Mouse (Mus musculus) limb, embryonic 11.5 days (tissue): ENCODE data around the gene Acsl1. TPM values are rescaled to one million over a fixed set of nuclear protein-coding genes. Genes with fewer than 3 reads are reported as not detected.

Experiments
- ATAC-seq: fragments of 200-750 bp; cut with Nextera tagmentation; 2 replicates; pipeline ENCODE4 v1.8.0; 2017; ENCODE audit warnings: low read depth; ENCODE audit not compliant: insufficient number of reproducible peaks, low FRiP score, low TSS enrichment
- DNase-seq: peaks from one replicate; pipeline ENCODE4 v3.0.0-alpha.2; 2015; ENCODE audit warnings: low spot score
- H3K27ac ChIP-seq: fragments of 300-500 bp; sonication (generic); replicated peaks from 2 replicates; pipeline ENCODE4 v1.5.1; 2014; ENCODE audit warnings: low read depth, mild to moderate bottlenecking, low read length
- H3K27me3 ChIP-seq: fragments of 300-500 bp; sonication (generic); 2 replicates; pipeline ENCODE4 v1.6.1; 2014; ENCODE audit warnings: mild to moderate bottlenecking, low read length, mixed read lengths; ENCODE audit not compliant: control insufficient read depth, insufficient read depth
- H3K36me3 ChIP-seq: fragments of 300-500 bp; sonication (generic); 2 replicates; pipeline ENCODE4 v1.6.1; 2014; ENCODE audit warnings: mild to moderate bottlenecking, low read length, moderate library complexity, mixed read lengths; ENCODE audit not compliant: control insufficient read depth, insufficient read depth
- H3K4me1 ChIP-seq: fragments of 300-500 bp; sonication (generic); 2 replicates; pipeline ENCODE4 v1.6.1; 2014; ENCODE audit warnings: low read length, mixed read lengths; ENCODE audit not compliant: control insufficient read depth, insufficient read depth
- H3K4me2 ChIP-seq: fragments of 300-500 bp; sonication (generic); 2 replicates; pipeline ENCODE4 v1.6.1; 2014; ENCODE audit warnings: low read depth, mild to moderate bottlenecking, moderate library complexity; ENCODE audit not compliant: severe bottlenecking
- H3K4me3 ChIP-seq: fragments of 300-500 bp; sonication (generic); 2 replicates; pipeline ENCODE4 v1.5.1; 2014; ENCODE audit warnings: low read depth, low read length
- H3K9ac ChIP-seq: fragments of 300-500 bp; sonication (generic); 2 replicates; pipeline ENCODE4 v1.6.1; 2014; ENCODE audit warnings: mild to moderate bottlenecking, low read length
- H3K9me3 ChIP-seq: fragments of 300-500 bp; sonication (generic); 2 replicates; pipeline ENCODE4 v1.6.1; 2016; ENCODE audit warnings: low read length; ENCODE audit not compliant: control insufficient read depth
- WGBS: fragments of 180-500 bp; shearing (Covaris S2); extraction: QIAGEN DNeasy Blood & Tissue Kit; methylation state at CpG from one replicate; pipeline ENCODE4 v1.1.7; 2014; 5-methylcytosine and 5-hydroxymethylcytosine counted together
- polyA plus RNA-seq: library from polyadenylated mRNA; unstranded; fragments of >200 nt; fragmentation: Nextera tagmentation; extraction: Ambion mirVana; gene quantifications from 2 replicates; pipeline ENCODE4 v1.2.1, GENCODE M21; 2014

Acsl1 gene
- polyA plus RNA-seq, 1 experiment from 2014 or later: 6.9 TPM

GRCm38 (mm10) chr8:46490250-46490649 lies 19.4 kb downstream of the Acsl1 start:
- no peak overlapping the region for H3K9ac ChIP-seq
- 91% methylated on average over 8 of the region's 8 CpGs for WGBS
- no peak overlapping the region for H3K4me2 ChIP-seq
- no peak overlapping the region for H3K4me3 ChIP-seq
- no peaks in the 10 kb centered on the region for H3K9me3 ChIP-seq
- DNase-seq: no peak
- no peaks in the 10 kb centered on the region for H3K36me3 ChIP-seq
- ATAC-seq: no peak
- H3K27ac ChIP-seq: no peak overlapping the region
- no peaks in the 10 kb centered on the region for H3K4me1 ChIP-seq
- no peaks in the 10 kb centered on the region for H3K27me3 ChIP-seq

GRCm38 (mm10) chr8:46490821-46491220 lies 20.0 kb downstream of the Acsl1 start:
- H3K36me3 ChIP-seq: no peaks in the 10 kb centered on the region
- no peak for DNase-seq
- H3K4me1 ChIP-seq: no peaks in the 10 kb centered on the region
- no peaks in the 10 kb centered on the region for H3K27me3 ChIP-seq
- 83% methylated on average over 6 of the region's 6 CpGs for WGBS
- no peak overlapping the region for H3K27ac ChIP-seq
- H3K9ac ChIP-seq: no peak overlapping the region
- no peaks in the 10 kb centered on the region for H3K9me3 ChIP-seq
- H3K4me3 ChIP-seq: no peak overlapping the region
- H3K4me2 ChIP-seq: no peak overlapping the region
- no peak for ATAC-seq

GRCm38 (mm10) chr8:46493495-46494170 lies 22.8 kb downstream of the Acsl1 start:
- Histone ChIP-seq H3K36me3 (no peaks in the 10 kb centered on the region), H3K9ac (no peak overlapping the region), H3K4me1 (no peaks in the 10 kb centered on the region), H3K4me3 (no peak overlapping the region), H3K9me3 (no peaks in the 10 kb centered on the region), H3K4me2 (no peak overlapping the region), H3K27me3 (no peaks in the 10 kb centered on the region), H3K27ac (no peak overlapping the region)
- 83% methylated on average over 11 of the region's 11 CpGs for WGBS
- DNase-seq: no peak
- ATAC-seq: no peak

DNA sequence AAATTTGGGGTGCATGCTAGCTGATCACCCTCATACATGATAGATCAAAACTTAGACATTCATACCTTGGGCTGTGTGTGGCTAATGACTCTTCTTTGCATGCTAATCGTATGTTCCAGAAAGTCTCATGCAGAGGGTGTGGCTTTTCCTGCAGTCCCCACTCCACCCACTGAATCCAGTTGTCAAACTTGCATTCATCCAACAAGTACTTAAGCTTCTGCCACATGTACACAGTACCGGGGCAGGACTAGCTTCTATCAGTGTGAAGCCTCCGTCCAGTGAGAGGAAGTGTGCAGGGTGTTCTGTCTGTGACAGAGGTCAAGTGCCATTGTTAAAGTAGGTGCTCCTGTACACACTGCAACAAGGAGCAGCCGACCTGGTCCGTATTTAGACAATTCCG lies 26.0 kb downstream of the Acsl1 start:
- no peak overlapping the region for H3K9ac ChIP-seq
- ATAC-seq: no peak
- H3K4me1 ChIP-seq: peaks cover 3% of the 10 kb centered on the region; the same call in 1 of the 2 replicates
- no peak overlapping the region for H3K27ac ChIP-seq
- no peak overlapping the region for H3K4me3 ChIP-seq
- 84% methylated on average over 6 of the region's 6 CpGs for WGBS
- H3K36me3 ChIP-seq: no peaks in the 10 kb centered on the region
- no peaks in the 10 kb centered on the region for H3K27me3 ChIP-seq
- no peaks in the 10 kb centered on the region for H3K9me3 ChIP-seq
- no peak for DNase-seq
- H3K4me2 ChIP-seq: no peak overlapping the region

GRCm38 (mm10) chr8:46497314-46498011 lies 26.6 kb downstream of the Acsl1 start:
- no peak overlapping the region for H3K9ac ChIP-seq
- peaks cover 3% of the 10 kb centered on the region; the same call in 1 of the 2 replicates for H3K4me1 ChIP-seq
- H3K36me3 ChIP-seq: no peaks in the 10 kb centered on the region
- 75% methylated on average over 15 of the region's 15 CpGs for WGBS
- no peak for ATAC-seq
- no peak overlapping the region for H3K4me3 ChIP-seq
- no peaks in the 10 kb centered on the region for H3K27me3 ChIP-seq
- H3K27ac ChIP-seq: no peak overlapping the region
- DNase-seq: no peak
- no peaks in the 10 kb centered on the region for H3K9me3 ChIP-seq
- no peak overlapping the region for H3K4me2 ChIP-seq

GRCm38 (mm10) chr8:46499376-46500061 lies 28.7 kb downstream of the Acsl1 start:
- DNase-seq: no peak
- Histone ChIP-seq H3K9ac (no peak overlapping the region), H3K4me3 (no peak overlapping the region), H3K36me3 (no peaks in the 10 kb centered on the region), H3K9me3 (no peaks in the 10 kb centered on the region), H3K27me3 (no peaks in the 10 kb centered on the region), H3K4me2 (no peak overlapping the region), H3K4me1 (peaks cover 3% of the 10 kb centered on the region; the same call in 1 of the 2 replicates), H3K27ac (no peak overlapping the region)
- WGBS: 47% methylated on average over 19 of the region's 19 CpGs
- ATAC-seq: no peak

GRCm38 (mm10) chr8:46502333-46503071 lies 31.7 kb downstream of the Acsl1 start:
- H3K4me3 ChIP-seq: peak overlapping the region; percentile 16; the same call in 1 of the 2 replicates
- no peak overlapping the region for H3K27ac ChIP-seq
- H3K9me3 ChIP-seq: no peaks in the 10 kb centered on the region
- H3K4me1 ChIP-seq: peaks cover 3% of the 10 kb centered on the region; the same call in 1 of the 2 replicates
- DNase-seq (no peak), ATAC-seq (no peak)
- H3K9ac ChIP-seq: peak overlapping the region; percentile 17; the same call in 1 of the 2 replicates
- 32% methylated on average over 19 of the region's 19 CpGs for WGBS
- H3K27me3 ChIP-seq: no peaks in the 10 kb centered on the region
- no peaks in the 10 kb centered on the region for H3K36me3 ChIP-seq
- peak overlapping the region; percentile 22; the same call in 1 of the 2 replicates for H3K4me2 ChIP-seq
